Mouse (Mus musculus) CD4-positive, CD25-positive, alpha-beta regulatory T cell (primary cell): Measurements from ENCODE around the gene Loxl3. TPM values are rescaled to one million over a fixed set of nuclear protein-coding genes. Genes with fewer than 3 reads are reported as not detected.

Experiments used
- polyA plus RNA-seq: library from polyadenylated mRNA; unstranded; fragments of 100-300 nt; shearing (Covaris generic); gene quantifications from one replicate; pipeline ENCODE4 v1.2.1, GENCODE M21; 2017

The Loxl3 gene
- 0.32 TPM for polyA plus RNA-seq

GRCm38 (mm10) chr6:83033249-83034185, at the start of gene Loxl3, which contains the start of gene Dok1:
Loxl3 (plus strand) TSS chr6:83034173.
Dok1 (minus strand) TSS chr6:83033471.

GRCm38 (mm10) chr6:83054074-83054851, 20.3 kb downstream of the Loxl3 start, which contains the start of gene Aup1:
Aup1 (plus strand) TSS chr6:83054521.

DNA sequence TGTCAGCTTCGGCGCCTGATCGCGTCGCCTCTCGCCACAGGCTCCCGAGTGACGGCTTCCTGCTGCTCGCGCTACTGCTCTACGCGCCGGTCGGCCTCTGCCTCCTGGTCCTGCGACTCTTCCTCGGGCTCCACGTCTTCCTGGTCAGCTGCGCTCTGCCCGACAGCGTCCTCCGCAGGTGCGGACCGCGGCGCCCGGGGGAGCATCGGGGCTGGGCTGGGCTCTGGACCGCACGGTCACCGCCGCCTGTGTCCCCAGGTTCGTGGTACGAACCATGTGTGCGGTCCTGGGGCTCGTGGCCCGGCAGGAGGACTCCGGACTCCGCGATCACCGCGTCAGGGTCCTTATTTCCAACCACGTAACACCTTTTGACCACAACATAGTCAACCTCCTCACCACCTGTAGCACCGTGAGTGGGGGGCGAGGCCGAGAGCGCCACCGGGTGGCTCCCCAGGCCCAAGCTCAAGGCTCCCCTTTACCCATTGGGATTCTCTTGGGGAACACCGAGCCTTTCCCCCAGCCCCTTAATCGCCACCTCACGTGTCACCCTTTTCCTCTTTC, 21.0 kb downstream of the Loxl3 start, which contains the start of gene Htra2:
Htra2 (minus strand) TSS at position 403 of the 561 bp plus-strand sequence.

GRCm38 (mm10) chr6:83057790-83058189, 23.8 kb downstream of the Loxl3 start, which contains the start of gene Dqx1:
Dqx1 (plus strand) TSS chr6:83057844.

GRCm38 (mm10) chr6:83070247-83070310, 36.1 kb downstream of the Loxl3 start, which contains the start of gene Tlx2:
Tlx2 (minus strand) TSS chr6:83070293.

DNA sequence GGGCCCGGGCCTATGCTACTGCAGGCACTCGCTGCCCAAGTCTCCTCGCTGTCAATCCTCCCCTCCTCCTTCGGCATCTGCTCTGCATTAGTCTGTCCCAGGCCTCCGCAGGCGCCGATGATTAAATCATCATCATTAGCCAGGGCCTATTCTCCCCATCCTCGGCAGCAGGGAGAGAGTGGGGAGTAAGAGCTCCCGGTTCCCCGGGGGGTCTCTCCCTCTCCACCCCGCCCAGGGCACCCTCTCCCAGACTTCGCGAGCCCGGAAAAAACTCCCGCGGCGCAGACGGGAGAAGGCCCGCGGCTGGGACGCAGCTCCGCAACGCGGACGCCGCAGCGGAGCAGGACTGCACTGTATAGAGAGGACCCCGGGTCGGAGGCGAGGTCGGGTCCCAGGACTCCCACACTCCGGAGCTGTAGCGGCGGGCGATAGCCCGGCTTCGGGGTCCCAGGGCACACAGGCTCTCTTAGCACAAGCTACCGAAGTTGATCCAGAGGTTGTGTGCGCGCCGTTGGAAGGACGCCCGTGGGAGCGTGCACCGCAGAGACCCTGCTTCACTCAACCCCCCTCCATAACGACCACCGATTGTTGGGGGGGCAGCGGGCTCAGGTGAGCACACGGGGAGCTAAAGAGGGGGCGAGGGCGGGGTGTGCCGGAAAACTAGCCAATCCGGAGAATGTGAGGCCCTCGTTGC, 43.8 kb downstream of the Loxl3 start, which contains the start of gene Pcgf1:
Pcgf1 (plus strand) TSS at position 240 of the 694 bp plus-strand sequence.

GRCm38 (mm10) chr6:83086121-83087035, 52.4 kb downstream of the Loxl3 start, which contains the start of gene Lbx2:
Lbx2 (plus strand) TSS chr6:83086367.

DNA sequence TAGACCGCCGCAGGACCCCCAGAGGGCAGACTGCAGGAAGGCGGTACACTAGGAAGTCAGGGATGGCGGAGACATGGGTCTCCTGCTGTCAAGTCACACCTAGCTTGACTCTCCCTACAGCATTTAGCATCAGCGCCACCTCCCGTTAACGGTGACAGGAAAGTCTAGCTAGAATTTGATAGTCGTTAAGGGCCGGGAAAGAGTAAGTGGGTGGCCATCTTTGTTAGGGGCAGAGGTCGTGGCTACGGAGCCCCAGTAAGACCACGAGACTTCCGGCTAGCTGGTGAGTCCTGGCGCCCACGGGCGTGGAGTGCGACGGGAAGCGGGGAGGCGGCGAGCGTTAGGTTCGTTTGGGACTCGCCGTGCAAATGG, 67.3 kb downstream of the Loxl3 start, which contains the start of the genes Ccdc142 and Gm42688:
Ccdc142 (plus strand) TSS at position 286 of the 372 bp plus-strand sequence.
Gm42688 (plus strand) TSS at position 302 of the 372 bp plus-strand sequence.

Other genes with a start within 250 kb of the Loxl3 start
- gene Sema4f, start 94.4 kb upstream of the Loxl3 start, polyA plus RNA-seq = 5.8 TPM
- gene M1ap, start 87.3 kb upstream of the Loxl3 start, polyA plus RNA-seq = 0.60 TPM
- 46.0 TPM for gene Dok1, start 702 bp upstream of the Loxl3 start, polyA plus RNA-seq
- gene Aup1, start 20.3 kb downstream of the Loxl3 start, polyA plus RNA-seq = 474 TPM
- gene Htra2, start 21.1 kb downstream of the Loxl3 start, polyA plus RNA-seq = 68.6 TPM
- gene Dqx1, start 23.7 kb downstream of the Loxl3 start, polyA plus RNA-seq = 2.6 TPM
- gene Tlx2, start 36.1 kb downstream of the Loxl3 start, polyA plus RNA-seq = 0.12 TPM
- 39.7 TPM for gene Pcgf1, start 43.7 kb downstream of the Loxl3 start, polyA plus RNA-seq
- 0.22 TPM for gene Lbx2, start 52.2 kb downstream of the Loxl3 start, polyA plus RNA-seq
- gene Ccdc142, start 67.4 kb downstream of the Loxl3 start, polyA plus RNA-seq = 9.6 TPM
- 14.8 TPM for gene Gm42688, start 67.4 kb downstream of the Loxl3 start, polyA plus RNA-seq
- gene Mrpl53, start 74.9 kb downstream of the Loxl3 start, polyA plus RNA-seq = 56.1 TPM
- 129 TPM for gene Mogs, start 81.3 kb downstream of the Loxl3 start, polyA plus RNA-seq
- 66.9 TPM for gene Wbp1, start 87.4 kb downstream of the Loxl3 start, polyA plus RNA-seq
- gene Ino80b, start 91.3 kb downstream of the Loxl3 start, polyA plus RNA-seq = 50.5 TPM
- gene Rtkn, start 101.3 kb downstream of the Loxl3 start, polyA plus RNA-seq = 0.84 TPM
- 0.57 TPM for gene Wdr54, start 122.2 kb downstream of the Loxl3 start, polyA plus RNA-seq
- not detected for gene 1700003E16Rik, start 122.2 kb downstream of the Loxl3 start, polyA plus RNA-seq
- gene Dctn1, start 131.7 kb downstream of the Loxl3 start, polyA plus RNA-seq = 83.8 TPM
- 0.39 TPM for gene Slc4a5, start 185.7 kb downstream of the Loxl3 start, polyA plus RNA-seq